ENCODE assay signal across 8 mouse cellular contexts in genomic region chr1:23921711-23922529, GRCm38 (mm10). TPM values are rescaled to one million over a fixed set of nuclear protein-coding genes. Genes with fewer than 3 reads are reported as not detected.
A peak's percentile ranks its signal among the peaks of the same experiment; 100 is the strongest.
DNase-seq lines count a peak whose midpoint lies in the region; ATAC-seq and TF ChIP-seq lines count a peak whose summit lies in the region.

Gene Smap1 (minus strand): TSS chr1:23922317.

- H3K4me2 ChIP-seq in hindbrain, embryonic 16.5 days (ENCODE audit: low read length) = peak within 1 kb of the TSS; percentile 82

- DNase-seq in ZHBTc4 (ENCODE audit: low read depth, low spot score) = peak; percentile 91
- peak; percentile 93 for DNase-seq in gastrocnemius, adult 2 months
- peak; percentile 58 for DNase-seq in left cerebral cortex, adult 11 months (ENCODE audit: low spot score)
- DNase-seq in lung, postnatal 4 days = peak; percentile 85 to 92
- peak; percentile 92 for DNase-seq in retina, postnatal 1 day
- peak; percentile 86 for DNase-seq in thymus, postnatal 4 days

- no peaks in the 10 kb centered on the region for H3K9me3 ChIP-seq in hindbrain, embryonic 16.5 days (ENCODE audit: control insufficient read depth, low read length)

- whole genome bisulfite sequencing in hindbrain, embryonic 16.5 days = under 1% methylated on average over 71 of the region's 113 CpGs

- ATAC-seq in common myeloid progenitor, adult 5-6 weeks (replicated peaks; ENCODE audit: low read depth, poor library complexity, severe bottlenecking) = peak; percentile 62
- ATAC-seq in hindbrain, embryonic 16.5 days = peak; percentile 96

- no peak for TF ChIP-seq CTCF in gastrocnemius, adult 2 months (IDR thresholded peaks at IDR 0.05)

- peaks cover 16% of the 10 kb centered on the region for H3K4me1 ChIP-seq in hindbrain, embryonic 16.5 days (ENCODE audit: control insufficient read depth, insufficient read depth, low read depth, low read length)

- peak within 1 kb of the TSS; percentile 98 for H3K4me3 ChIP-seq in gastrocnemius, adult 2 months
- H3K4me3 ChIP-seq in hindbrain, embryonic 16.5 days (ENCODE audit: low read length) = peak within 1 kb of the TSS; percentile 100

- no peaks in the 10 kb centered on the region for H3K36me3 ChIP-seq in hindbrain, embryonic 16.5 days (ENCODE audit: control insufficient read depth, insufficient read depth, low read length)

- no peaks in the 10 kb centered on the region for H3K27me3 ChIP-seq in hindbrain, embryonic 16.5 days (replicated peaks; ENCODE audit: control insufficient read depth, insufficient read depth, low read length)

- peak within 1 kb of the TSS; percentile 97 for H3K27ac ChIP-seq in gastrocnemius, adult 2 months
- H3K27ac ChIP-seq in hindbrain, embryonic 16.5 days (ENCODE audit: low read depth, low read length) = peak within 1 kb of the TSS; percentile 97

- intact Hi-C loops in gastrocnemius, adult 2 months (cut with DNase I) = loop anchor here (5.0 kb wide), 2 partner anchors 85 to 180 kb away; partner anchors contain the start of genes Fam135a and Sdhaf4

- peak within 1 kb of the TSS; percentile 99 for H3K9ac ChIP-seq in hindbrain, embryonic 16.5 days (ENCODE audit: low read depth, low read length)

RNA-seq across cellular contexts. Expression of gene Smap1, which starts in this region (rescaled TPM):
- 35.0 and 49.6 TPM in 2 replicates for total RNA-seq in common myeloid progenitor, adult 5-6 weeks (2017)
- 10 to 100 TPM; 29.6 to 31.3 TPM for total RNA-seq in gastrocnemius, adult 2 months (2021)
- 41.0 and 79.5 TPM in 2 replicates for polyA plus RNA-seq in hindbrain, embryonic 16.5 days (2015; fragmentation: Nextera tagmentation; extraction: Ambion mirVana)

Comparison
In these comparisons a context has a peak if more than half of its experiments do, and no peak if none do; other contexts are left out.
1. Peak in every context shown above with its lines: DNase-seq, ATAC-seq, H3K4me3 ChIP-seq and H3K27ac ChIP-seq.